In genomic region chr7:46047873-46048562, GRCm38 (mm10) we compare ENCODE assay signal across 21 mouse cellular contexts. TPM values are rescaled to one million over a fixed set of nuclear protein-coding genes. Genes with fewer than 3 reads are reported as not detected.
"Had no signal": no experiment of that assay in that cellular context is flagged by ENCODE, and none has a peak within 500 bp of the region (broad histone marks: within the 10 kb centered on the region; RNA-seq: fewer than 3 reads in every experiment).

No protein-coding gene starts in this region.

- ATAC-seq: liver, postnatal 0 days; lung, postnatal 0 days; midbrain, embryonic 16.5 days had no signal

- H3K27me3 ChIP-seq: limb, embryonic 12.5 days; limb, embryonic 15.5 days; midbrain, embryonic 12.5 days; neural tube, embryonic 13.5 days had no signal

- H3K4me1 ChIP-seq: limb, embryonic 12.5 days; limb, embryonic 15.5 days; midbrain, embryonic 12.5 days; neural tube, embryonic 13.5 days had no signal

- H3K27ac ChIP-seq: limb, embryonic 12.5 days; limb, embryonic 15.5 days; liver, embryonic 14.5 days; macrophage; midbrain, embryonic 12.5 days; neural tube, embryonic 13.5 days had no signal

- H3K4me3 ChIP-seq: limb, embryonic 12.5 days; limb, embryonic 15.5 days; midbrain, embryonic 12.5 days; myocyte; neural tube, embryonic 13.5 days had no signal

- H3K9ac ChIP-seq: limb, embryonic 12.5 days; limb, embryonic 15.5 days; liver, embryonic 14.5 days; liver, postnatal 0 days; lung, embryonic 14.5 days; midbrain, embryonic 12.5 days; neural tube, embryonic 13.5 days had no signal

- H3K4me2 ChIP-seq: limb, embryonic 12.5 days; limb, embryonic 15.5 days; liver, embryonic 11.5 days; lung, embryonic 14.5 days; midbrain, embryonic 12.5 days; neural tube, embryonic 13.5 days had no signal

- DNase-seq: kidney, adult 18-20 months; kidney, adult 9 months; kidney, postnatal 14 days; left cerebral cortex, postnatal 4 days; liver, postnatal 0 days; lung, embryonic 14.5 days; retina, postnatal 1 day; right cerebral cortex, postnatal 25 days; thymus, postnatal 25 days had no signal

- H3K9me3 ChIP-seq: limb, embryonic 12.5 days; limb, embryonic 15.5 days; midbrain, embryonic 12.5 days; neural tube, embryonic 13.5 days had no signal

RNA-seq across cellular contexts. Expression of gene Abcc6, which starts 17.9 kb away (rescaled TPM):
- polyA plus RNA-seq: macrophage; myocyte; thymus, postnatal 0 days had no signal

RNA-seq across cellular contexts. Expression of gene Kcnj11, which starts 52.5 kb away (rescaled TPM):
- polyA plus RNA-seq: liver, embryonic 11.5 days; liver, postnatal 0 days; lung, embryonic 14.5 days; macrophage; spleen, adult 2 months had no signal
